Mouse (Mus musculus): ENCODE measurements around the gene Ankrd54.
"Not testable (repeated sequence)": the region's sequence is repeated elsewhere in the genome, so short reads cannot be mapped to it uniquely, and the experiment has no call there.

Ankrd54 gene

GRCm38 (mm10) chr15:79018191-79018590 is 44.5 kb downstream of the Ankrd54 start:
- DNase-seq (ENCODE audit: low spot score in 2 of 2), result no peak

GRCm38 (mm10) chr15:79013382-79013781 is 49.3 kb downstream of the Ankrd54 start:
- DNase-seq (ENCODE audit: low spot score in 2 of 2), result no peak

- DNase-seq (ENCODE audit: low spot score in 2 of 2), result no peak
Observed at GRCm38 (mm10) chr15:79011550-79011949, 51.1 kb downstream of the Ankrd54 start.

GRCm38 (mm10) chr15:79009734-79010133 is 53.0 kb downstream of the Ankrd54 start:
- no peak for DNase-seq (ENCODE audit: low spot score in 2 of 2)

DNA sequence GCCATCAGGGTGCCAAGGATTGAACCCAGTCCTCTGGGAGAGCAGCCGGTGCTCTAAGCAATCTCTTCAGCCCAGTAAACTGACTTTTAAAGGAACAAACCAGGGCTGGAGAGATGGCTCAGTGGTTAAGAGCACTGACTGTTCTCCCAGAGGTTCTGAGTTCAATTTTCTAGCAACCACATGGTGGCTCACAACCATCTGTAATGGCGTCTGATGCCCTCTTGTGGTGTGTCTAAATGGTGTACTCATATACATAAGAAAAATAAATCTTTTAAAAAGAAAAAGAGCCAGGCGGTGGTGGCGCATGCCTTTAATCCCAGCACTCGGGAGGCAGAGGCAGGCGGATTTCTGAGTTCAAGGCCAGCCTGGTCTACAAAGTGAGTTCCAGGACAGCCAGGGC is 54.9 kb downstream of the Ankrd54 start:
- not testable (repeated sequence) for DNase-seq (ENCODE audit: low spot score in 2 of 2)

DNA sequence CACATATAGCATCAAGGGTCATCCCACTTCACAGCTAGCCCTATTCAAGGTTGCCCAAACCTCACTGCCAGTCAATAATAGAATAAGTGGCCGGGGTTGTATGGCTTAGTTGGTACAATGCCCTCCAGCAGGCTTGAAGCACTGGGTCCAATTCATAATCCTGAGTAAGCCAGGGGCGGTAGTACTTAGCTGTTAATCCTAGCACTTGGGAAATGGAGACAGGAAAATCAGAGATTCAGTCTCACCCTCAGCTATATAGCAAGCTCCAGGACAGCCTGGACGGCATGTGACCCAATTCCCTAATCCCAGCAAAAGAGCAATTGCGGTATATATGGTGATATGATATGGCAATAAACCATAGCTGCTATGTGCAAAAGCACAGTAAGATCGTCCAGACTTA is 55.6 kb downstream of the Ankrd54 start:
- DNase-seq (ENCODE audit: low spot score in 2 of 2), result no peak

DNA sequence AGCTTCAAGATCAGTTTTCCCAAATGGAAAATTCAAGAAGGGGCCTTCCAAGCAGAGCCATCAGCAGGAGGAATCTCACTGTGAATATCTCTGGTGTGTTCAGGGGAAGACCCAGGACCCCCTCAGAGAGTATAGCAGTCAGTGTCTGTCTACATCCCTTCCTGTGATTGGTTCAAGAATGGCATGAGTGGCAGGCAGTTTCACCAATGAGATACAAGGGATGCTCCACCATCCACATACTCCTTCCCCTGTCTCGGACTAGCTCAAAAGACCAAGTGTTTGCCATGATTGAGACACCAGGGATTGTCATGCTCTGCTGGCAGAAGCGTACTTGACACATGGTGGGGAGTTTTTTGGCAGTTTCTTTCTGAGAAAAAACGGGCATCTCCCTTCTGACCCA is 56.1 kb downstream of the Ankrd54 start:
- no peak for DNase-seq (ENCODE audit: low spot score in 2 of 2)

DNA sequence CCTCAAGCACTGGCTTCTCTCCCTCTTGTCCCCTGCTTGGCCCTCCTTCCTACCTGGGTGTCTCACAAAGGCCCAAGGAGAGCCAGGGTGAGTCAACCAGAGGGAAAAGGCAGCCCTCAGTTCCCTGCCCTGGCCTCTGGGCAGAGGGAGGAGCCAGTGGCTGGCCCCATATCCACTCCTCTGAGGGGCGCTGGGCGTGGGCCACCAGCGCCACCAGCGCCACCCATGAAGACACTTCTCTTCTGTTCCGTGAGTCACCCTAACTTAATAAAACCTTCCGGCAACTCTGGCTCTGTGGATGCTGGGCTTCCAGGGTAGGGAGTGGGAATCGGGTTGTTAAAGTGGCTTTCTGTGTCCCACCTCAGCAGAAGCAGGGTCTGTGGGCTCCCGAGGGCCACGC is 57.1 kb downstream of the Ankrd54 start:
- DNase-seq (ENCODE audit: low spot score in 2 of 2), result no peak
